Mouse (Mus musculus): Measurements from ENCODE around the gene Gpc6.

DNA sequence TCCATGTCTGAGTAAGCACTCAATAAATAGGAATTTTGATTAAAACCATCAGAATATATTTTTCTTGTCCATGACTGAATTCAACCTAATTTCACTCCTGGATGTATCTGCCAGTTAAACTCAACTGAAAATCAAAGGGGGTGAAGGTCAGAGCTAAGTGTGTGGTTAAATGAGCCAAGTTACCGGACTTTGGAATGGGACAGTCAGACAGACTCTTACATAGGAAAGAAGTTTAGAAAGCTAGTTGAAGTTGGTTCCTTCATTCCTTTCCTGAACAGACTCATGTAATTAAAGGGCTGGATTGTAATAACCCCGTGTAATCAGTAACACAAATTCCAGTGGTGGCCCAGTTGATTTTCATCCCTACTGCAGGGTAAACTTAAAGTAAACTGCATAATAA is 595.6 kb downstream of the Gpc6 start:
- TF ChIP-seq CTCF (IDR thresholded peaks at IDR 0.05): no peak
- no peak for TF ChIP-seq POLR2A (IDR thresholded peaks at IDR 0.05; ENCODE audit: insufficient read depth, low read depth, low read length)
